Mouse (Mus musculus): ENCODE results near the gene Dgke. TPM values are rescaled to one million over a fixed set of nuclear protein-coding genes. Genes with fewer than 3 reads are reported as not detected.

Gene Dgke
- total and polyA plus RNA-seq, 3 experiments, result 4.8 to 17.0 (median 13.4) TPM

DNA sequence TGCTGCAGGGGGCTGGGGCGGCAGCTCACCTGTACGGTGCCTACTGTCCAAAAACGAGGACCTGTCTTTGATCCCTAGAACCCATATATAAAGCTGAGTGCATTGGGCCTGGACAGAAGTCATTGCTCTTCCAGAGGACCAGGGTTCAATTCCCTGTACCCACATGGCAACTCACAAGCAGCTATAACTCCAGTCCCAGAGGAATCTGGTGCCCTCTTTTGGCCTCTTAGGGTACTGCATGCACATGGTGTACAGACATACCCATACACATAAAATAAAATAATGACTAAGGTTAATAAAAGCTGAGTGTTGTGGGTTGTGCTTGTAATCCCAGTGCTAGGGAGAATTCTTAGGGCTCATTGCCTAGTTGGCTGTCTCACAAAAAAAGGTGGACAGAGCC lies 1.4 kb downstream of the Dgke start:
- Histone ChIP-seq H3K27ac (ENCODE audit: insufficient read depth, low read depth) (no peak overlapping the region), H3K4me3 (replicated peaks in 1 of 3; ENCODE audit: low read depth in 2 of 3, low read length in 2 of 3, poor library complexity in 1 of 3) (no peak overlapping the region), H3K27me3 (replicated peaks) (no peaks in the 10 kb centered on the region), H3K36me3 (replicated peaks in 1 of 2; ENCODE audit: control insufficient read depth in 1 of 2, insufficient read depth in 1 of 2, low read length in 1 of 2) (no peaks in the 10 kb centered on the region), H3K79me2 (replicated peaks; ENCODE audit: control insufficient read depth, extremely low read depth, insufficient read depth, poor library complexity, severe bottlenecking) (no peaks in the 10 kb centered on the region), H3K4me1 (ENCODE audit: control insufficient read depth in 1 of 2, insufficient read depth in 2 of 2) (peaks cover 0 to 30% of the 10 kb centered on the region in 2 experiments; a peak in 2 of 4 replicates), H3K4me2 (ENCODE audit: insufficient read depth, low read depth, poor library complexity, severe bottlenecking) (no peak overlapping the region), H3K9me3 (replicated peaks; ENCODE audit: low read length) (peaks cover 3% of the 10 kb centered on the region), H3K9ac (ENCODE audit: insufficient read depth, low read depth) (no peak overlapping the region)
- in situ Hi-C loops (cut with MboI; ENCODE audit: low pct_ligation_motif_present, low pct_unique_long_range_greater_than_20kb, low sequenced_read_pairs) (no loop called here), dilution Hi-C loops (cut with MboI; ENCODE audit: extremely low pct_ligation_motif_present, extremely low pct_unique_long_range_greater_than_20kb, low sequenced_read_pairs) (no loop called here)
- peak; percentile 65 for DNase-seq (ENCODE audit: extremely low read depth)
- TF ChIP-seq IRF4 (IDR thresholded peaks at IDR 0.05; ENCODE audit: low read depth, low read length), result no peak
- peak; percentile 34 for TF ChIP-seq RAD21 (IDR thresholded peaks at IDR 0.05; ENCODE audit: low read depth, low read length)
- TF ChIP-seq CTCF (conservative IDR thresholded peaks at IDR 0.05 in 1 of 2, IDR thresholded peaks at IDR 0.05 in 1 of 2; ENCODE audit: low read depth in 2 of 2, low read length in 2 of 2), result peak; percentile 63 to 84
- TF ChIP-seq SMC3 (IDR thresholded peaks at IDR 0.05; ENCODE audit: low read depth, low read length), result peak; percentile 19
- no peak for TF ChIP-seq TBP (conservative IDR thresholded peaks at IDR 0.05; ENCODE audit: low read depth, low read length)
- no peak for TF ChIP-seq MEF2A (IDR thresholded peaks at IDR 0.05; ENCODE audit: borderline replicate concordance, low read depth, low read length)

DNA sequence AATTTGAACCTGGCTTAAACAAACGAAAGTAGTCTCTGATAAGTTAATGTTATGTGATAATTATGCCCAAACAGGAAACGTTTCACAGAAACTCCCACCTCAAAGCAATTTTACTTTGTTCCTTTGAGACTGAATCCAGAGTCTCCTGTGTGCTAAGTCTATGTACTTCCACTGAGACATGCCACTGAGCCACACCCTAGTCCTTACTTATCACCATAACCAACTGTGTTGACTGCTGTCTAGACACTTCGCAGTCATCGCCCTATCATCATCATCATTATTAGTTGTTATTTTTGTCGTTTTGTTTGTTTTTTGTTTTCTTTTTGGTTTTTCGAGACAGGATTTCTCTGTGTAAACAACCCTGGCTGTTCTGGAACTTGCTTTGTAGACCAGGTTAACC lies 2.3 kb downstream of the Dgke start:
- in situ Hi-C loops (cut with MboI; ENCODE audit: low pct_ligation_motif_present, low pct_unique_long_range_greater_than_20kb, low sequenced_read_pairs) (no loop called here), dilution Hi-C loops (cut with MboI; ENCODE audit: extremely low pct_ligation_motif_present, extremely low pct_unique_long_range_greater_than_20kb, low sequenced_read_pairs) (no loop called here)
- Histone ChIP-seq H3K4me3 (replicated peaks in 1 of 3; ENCODE audit: low read depth in 2 of 3, low read length in 2 of 3, poor library complexity in 1 of 3) (no peak overlapping the region), H3K4me2 (ENCODE audit: insufficient read depth, low read depth, poor library complexity, severe bottlenecking) (no peak overlapping the region), H3K79me2 (replicated peaks; ENCODE audit: control insufficient read depth, extremely low read depth, insufficient read depth, poor library complexity, severe bottlenecking) (no peaks in the 10 kb centered on the region), H3K9ac (ENCODE audit: insufficient read depth, low read depth) (no peak overlapping the region), H3K36me3 (replicated peaks in 1 of 2; ENCODE audit: control insufficient read depth in 1 of 2, insufficient read depth in 1 of 2, low read length in 1 of 2) (no peaks in the 10 kb centered on the region), H3K9me3 (replicated peaks; ENCODE audit: low read length) (peaks cover 5% of the 10 kb centered on the region), H3K27me3 (replicated peaks) (no peaks in the 10 kb centered on the region), H3K4me1 (ENCODE audit: control insufficient read depth in 1 of 2, insufficient read depth in 2 of 2) (peaks cover 0 to 27% of the 10 kb centered on the region in 2 experiments; a peak in 2 of 4 replicates), H3K27ac (ENCODE audit: insufficient read depth, low read depth) (no peak overlapping the region)
- no peak for TF ChIP-seq SIN3A (IDR thresholded peaks at IDR 0.05; ENCODE audit: low read length)
- TF ChIP-seq HCFC1 (IDR thresholded peaks at IDR 0.05; ENCODE audit: low read depth, low read length), result no peak
- no peak for TF ChIP-seq MAFK (IDR thresholded peaks at IDR 0.05; ENCODE audit: insufficient replicate concordance, low read length)
- TF ChIP-seq USF2 (conservative IDR thresholded peaks at IDR 0.05; ENCODE audit: low read depth, low read length), result no peak
- no peak for DNase-seq (ENCODE audit: extremely low read depth)

GRCm38 (mm10) chr11:89061362-89061761 lies 5.3 kb downstream of the Dgke start:
- dilution Hi-C loops (cut with MboI; ENCODE audit: extremely low pct_ligation_motif_present, extremely low pct_unique_long_range_greater_than_20kb, low sequenced_read_pairs) (no loop called here), in situ Hi-C loops (cut with MboI; ENCODE audit: low pct_ligation_motif_present, low pct_unique_long_range_greater_than_20kb, low sequenced_read_pairs) (no loop called here)
- no peak for TF ChIP-seq EP300 (IDR thresholded peaks at IDR 0.05; ENCODE audit: low read length)
- 0 out of 2 replicates have a peak, but pooled peaks have one; percentile 18 for TF ChIP-seq MYC (IDR thresholded peaks at IDR 0.05; ENCODE audit: low read depth, low read length)
- TF ChIP-seq MEF2A (IDR thresholded peaks at IDR 0.05; ENCODE audit: borderline replicate concordance, low read depth, low read length), result no peak
- Histone ChIP-seq H3K4me2 (ENCODE audit: insufficient read depth, low read depth, poor library complexity, severe bottlenecking) (no peak overlapping the region), H3K9me3 (replicated peaks; ENCODE audit: low read length) (peaks cover 5% of the 10 kb centered on the region), H3K4me1 (ENCODE audit: control insufficient read depth in 1 of 2, insufficient read depth in 2 of 2) (peaks cover 2 to 31% of the 10 kb centered on the region in 2 experiments; a peak in 3 of 4 replicates), H3K4me3 (replicated peaks in 1 of 3; ENCODE audit: low read depth in 2 of 3, low read length in 2 of 3, poor library complexity in 1 of 3) (no peak overlapping the region), H3K36me3 (replicated peaks in 1 of 2; ENCODE audit: control insufficient read depth in 1 of 2, insufficient read depth in 1 of 2, low read length in 1 of 2) (peaks cover 0 to 11% of the 10 kb centered on the region in 2 experiments), H3K27ac (ENCODE audit: insufficient read depth, low read depth) (no peak overlapping the region), H3K27me3 (replicated peaks) (no peaks in the 10 kb centered on the region), H3K79me2 (replicated peaks; ENCODE audit: control insufficient read depth, extremely low read depth, insufficient read depth, poor library complexity, severe bottlenecking) (peaks cover 5% of the 10 kb centered on the region), H3K9ac (ENCODE audit: insufficient read depth, low read depth) (no peak overlapping the region)
- DNase-seq (ENCODE audit: extremely low read depth), result no peak
